Mouse (Mus musculus) NIH3T3 (cell line): ENCODE data around the gene Nek11.
"Not testable (repeated sequence)": the region's sequence is repeated elsewhere in the genome, so short reads cannot be mapped to it uniquely, and the experiment has no call there.

Source experiments
- DNase-seq: peaks from one replicate; pipeline ENCODE4 v3.0.0-alpha.2; 2012; ENCODE audit warnings: low read depth

Nek11 gene

DNA sequence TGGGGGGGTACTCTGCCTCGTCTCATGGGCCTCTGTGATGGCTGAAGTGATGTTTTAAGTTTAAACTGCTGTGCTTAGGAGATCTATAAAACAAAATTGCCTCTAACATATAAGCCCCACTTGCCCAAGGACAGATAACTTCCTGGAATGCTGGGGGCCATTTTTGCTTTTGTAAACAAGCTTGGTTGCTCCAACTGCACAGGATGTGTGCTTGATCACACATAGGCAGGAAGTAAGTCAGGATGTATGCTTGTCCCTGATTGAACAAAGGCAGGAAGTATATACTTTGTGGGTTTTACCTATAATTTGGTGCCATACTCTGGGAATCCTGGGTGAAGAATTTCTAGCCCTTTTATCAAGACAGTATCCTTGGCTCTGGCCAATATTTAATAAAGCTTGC lies 258.9 kb downstream of the Nek11 start:
- DNase-seq: no peak

DNA sequence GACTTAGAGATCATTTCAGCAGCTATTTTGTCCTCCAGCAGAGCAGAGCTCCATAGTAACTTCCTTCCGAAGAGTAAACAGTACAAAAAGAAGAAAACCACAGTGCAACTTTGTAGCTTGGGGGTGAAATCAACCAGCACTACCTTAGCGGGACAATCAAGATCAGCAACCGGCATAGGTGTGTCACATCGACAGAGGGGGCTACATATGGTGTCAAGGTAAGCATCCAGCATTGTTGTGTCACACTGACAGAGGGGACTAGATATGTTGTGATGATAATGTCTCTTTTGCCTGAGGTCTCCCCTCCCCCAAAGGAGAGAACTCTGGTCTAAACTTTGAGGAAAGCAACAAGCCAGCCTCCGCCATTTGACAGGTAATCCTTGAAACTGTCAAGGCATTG lies 260.8 kb downstream of the Nek11 start:
- no peak for DNase-seq

DNA sequence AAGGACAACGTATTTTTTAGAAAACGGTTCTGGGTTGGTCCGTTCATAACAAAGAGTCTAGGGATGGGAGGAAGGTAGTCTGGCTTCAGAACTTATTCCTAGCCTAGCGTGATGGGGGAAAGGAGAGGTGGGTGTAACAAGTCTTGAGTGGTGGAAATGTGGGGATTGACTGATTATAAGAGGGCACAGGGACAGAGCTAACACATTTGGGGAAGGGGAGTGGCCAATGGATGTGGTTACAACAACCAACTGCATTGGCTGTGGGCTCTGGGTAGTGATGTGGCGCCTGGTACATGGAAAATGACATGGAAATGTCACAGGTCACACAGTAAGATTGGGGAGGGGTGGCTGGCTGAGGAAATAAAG lies 263.3 kb downstream of the Nek11 start:
- no peak for DNase-seq

DNA sequence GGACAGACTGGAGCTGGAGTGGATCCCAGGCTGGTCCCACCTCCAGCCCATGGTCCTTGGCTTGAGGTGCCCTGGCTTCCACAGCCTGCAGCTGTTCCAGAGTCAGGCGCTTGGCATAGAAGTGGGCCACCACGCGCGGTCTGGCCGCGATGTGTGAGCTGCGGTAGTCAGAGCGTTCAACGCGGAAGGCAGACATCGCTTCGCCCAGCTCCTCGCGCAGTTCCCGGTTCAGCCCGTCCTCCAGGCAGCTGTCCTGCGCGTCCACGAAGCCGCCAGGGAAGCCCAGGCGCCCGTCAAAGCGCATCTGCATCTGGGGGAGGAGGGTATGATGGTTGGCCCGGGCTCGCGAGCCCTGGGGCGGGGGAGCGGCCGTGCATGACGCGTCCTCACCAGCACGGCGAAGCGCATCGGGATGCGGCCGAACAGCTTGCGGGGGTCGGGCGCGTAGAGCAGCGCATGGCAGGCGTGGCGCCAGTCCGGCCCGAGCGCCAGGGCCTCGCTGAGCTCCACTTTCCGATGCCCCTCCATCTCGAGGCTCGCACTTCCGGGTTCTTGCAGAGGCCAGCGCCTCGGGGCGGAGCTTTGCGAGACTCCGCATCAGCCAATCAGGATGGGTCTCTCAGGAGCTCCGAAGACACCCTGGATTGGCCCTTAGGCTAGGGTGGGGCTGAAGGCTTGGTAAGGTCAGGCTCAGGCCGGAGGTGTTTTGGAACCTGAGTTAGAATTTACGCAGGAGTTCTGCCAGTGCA lies 263.9 kb downstream of the Nek11 start, which contains the start of gene Nudt16:
TSS of gene Nudt16 (minus strand) at position 572 of the 749 bp plus-strand sequence.
- DNase-seq: peak; percentile 88

DNA sequence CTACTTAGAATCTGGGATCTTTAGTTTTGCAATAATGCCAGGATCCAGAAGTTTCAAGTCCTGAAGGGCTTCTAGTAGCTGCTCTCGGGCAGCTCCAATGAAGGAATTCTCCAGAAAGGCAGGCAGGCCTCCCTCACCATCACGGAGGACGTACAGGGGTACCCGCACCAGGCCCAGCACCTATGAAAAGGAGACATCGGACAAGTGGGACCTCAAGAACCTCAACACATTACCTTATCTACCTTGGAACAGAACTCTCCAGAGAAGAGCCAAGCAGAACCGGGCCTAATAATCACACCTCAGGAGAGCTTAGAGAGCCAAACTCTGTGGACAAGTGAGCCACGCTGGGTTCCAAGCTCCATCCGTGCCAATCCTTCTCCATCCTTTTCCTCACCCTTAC lies 265.0 kb downstream of the Nek11 start:
- no peak for DNase-seq

DNA sequence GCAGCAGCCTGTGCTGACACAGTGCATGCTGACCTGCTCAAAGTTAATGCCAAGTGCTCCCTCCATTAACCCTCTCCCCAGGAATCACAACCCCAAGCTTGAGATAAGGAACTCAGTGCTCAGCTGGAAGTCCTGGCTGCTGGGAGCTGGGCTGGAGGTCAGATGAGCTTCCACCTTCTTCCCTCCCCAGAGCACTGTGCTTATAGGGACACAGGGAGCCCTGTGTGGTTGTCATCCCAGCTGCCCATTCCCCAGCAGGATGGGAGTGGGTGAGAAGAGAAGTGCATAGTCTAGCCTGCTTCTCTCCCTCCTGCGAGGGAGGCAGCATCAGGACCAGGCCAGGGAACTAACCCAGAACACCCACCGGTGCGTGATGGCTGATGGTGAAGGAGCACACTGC lies 270.1 kb downstream of the Nek11 start:
- DNase-seq: not testable (repeated sequence)
